Mouse (Mus musculus) leukemia stem cell, adult 10-12 weeks (primary cell): Measurements from ENCODE around the gene Crip2. TPM values are rescaled to one million over a fixed set of nuclear protein-coding genes. Genes with fewer than 3 reads are reported as not detected.

Experiments used
- polyA plus RNA-seq: library from polyadenylated mRNA; stranded (reverse); fragments of >175 nt; gene quantifications from 2 replicates; pipeline ENCODE4 v1.2.3, GENCODE M21; 2012; ENCODE audit warnings: low replicate concordance

Gene Crip2
- 323 and 454 TPM in 2 replicates for polyA plus RNA-seq

DNA sequence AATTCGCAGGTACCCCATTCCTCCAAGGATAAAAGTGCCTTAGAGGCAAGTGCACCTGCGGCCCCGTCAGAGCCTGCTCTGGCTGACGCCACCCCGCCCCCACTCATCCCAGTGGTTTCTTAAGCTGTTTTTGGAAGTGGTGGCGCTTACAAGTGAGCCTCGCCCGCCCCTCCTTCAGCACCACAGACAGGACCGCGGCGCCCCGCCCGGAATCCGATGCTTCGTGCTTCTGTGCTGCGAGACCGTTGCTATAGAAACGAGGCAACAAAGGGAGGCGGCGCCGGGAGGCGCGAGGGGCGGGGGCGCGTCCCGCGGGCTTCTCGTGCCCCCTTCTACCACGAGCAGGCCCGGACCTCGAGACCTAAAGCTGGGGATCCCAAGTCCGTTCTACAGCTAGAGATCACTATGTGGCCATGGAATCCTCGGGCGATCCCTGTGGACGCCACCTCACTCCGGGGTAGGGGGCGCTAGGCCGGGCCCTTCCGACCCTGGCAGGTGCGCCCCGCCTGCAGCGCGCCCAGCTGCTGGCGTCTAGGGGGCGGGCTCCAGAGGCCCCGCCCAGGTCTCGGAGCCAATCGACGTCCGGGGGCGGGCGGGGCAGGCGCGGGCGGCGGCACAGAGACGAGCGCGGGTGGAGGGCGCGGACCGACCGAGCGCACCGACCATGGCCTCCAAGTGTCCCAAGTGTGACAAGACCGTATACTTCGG is at the start of gene Crip2:
TSS of gene Crip2 (plus strand) at position 329 of the 708 bp plus-strand sequence.

DNA sequence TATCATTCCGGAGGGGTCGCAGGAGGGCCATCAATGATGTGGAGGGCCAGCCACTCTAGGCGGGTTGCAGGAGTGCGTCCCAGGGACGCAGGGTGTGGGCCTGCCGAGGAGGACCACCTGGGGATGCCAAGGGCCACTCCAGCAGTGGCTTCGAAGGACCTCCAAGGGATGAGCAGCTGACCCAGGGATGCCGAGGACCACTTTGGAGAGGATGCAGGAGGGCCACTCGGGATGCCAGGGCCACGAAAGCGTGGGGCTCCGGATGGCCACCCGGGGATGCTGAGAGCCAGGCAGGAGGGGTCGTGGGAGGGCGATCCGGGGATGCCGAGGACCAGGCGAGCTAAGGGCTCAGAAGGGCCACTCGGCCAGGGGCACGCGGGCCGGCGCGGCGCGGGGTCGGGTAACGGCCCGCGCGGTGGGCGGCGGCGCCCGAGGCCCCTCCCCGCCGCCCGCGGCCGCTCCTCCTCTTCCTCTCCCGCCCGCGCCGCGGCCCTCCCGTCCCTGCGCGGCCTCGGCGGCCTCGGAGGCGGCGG is 42.2 kb upstream of the Crip2 start, which contains the start of gene Mta1:
TSS of gene Mta1 (plus strand) at position 530 of the 533 bp plus-strand sequence.

DNA sequence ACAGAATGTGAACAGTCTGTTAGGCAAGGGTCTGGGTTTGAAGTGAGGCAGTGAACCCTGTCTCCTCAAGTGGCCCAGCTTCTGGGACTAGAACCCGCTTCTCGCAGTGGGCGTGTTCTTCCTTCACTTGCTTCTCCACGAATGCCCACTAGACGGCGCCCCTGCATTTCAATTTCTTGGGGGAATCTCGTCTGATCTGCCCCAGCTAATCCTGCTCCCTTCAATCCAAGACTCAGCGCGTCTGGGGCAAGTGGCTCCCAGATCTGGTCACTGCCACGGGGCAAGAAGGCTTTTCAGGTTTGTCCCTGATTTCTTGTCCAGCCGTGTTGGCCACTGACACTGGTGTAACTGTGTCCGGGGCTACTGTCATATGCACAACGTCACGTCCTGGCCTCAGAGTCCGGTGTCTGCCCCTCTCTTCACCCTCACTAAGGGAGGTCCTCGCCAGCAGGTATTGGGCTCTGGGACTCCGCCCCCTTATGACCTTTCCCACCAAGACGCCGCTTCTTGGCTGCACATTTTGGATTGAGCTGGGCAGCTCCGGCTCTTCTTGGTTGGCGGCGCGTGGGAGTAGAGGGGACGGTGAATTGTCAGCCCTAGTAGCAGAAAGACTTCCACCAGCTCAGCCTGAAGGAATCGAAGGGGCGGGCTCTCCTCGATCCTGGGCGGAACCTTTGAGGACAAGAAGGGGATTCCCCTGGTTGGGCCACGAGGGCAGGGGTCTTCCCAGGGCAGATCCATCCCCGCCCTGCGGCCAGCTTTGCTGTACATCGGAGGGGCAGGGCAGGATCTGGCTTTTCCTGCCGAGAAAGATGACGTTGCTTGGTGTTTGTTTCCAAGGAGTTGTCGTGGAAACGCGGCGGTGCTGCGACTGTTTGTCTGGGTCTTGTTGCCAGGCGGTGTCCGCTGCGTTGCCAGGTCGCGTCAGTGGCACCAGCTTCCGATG is 6.3 kb downstream of the Crip2 start, which contains the start of gene Crip1:
TSS of gene Crip1 (plus strand) at position 205 of the 946 bp plus-strand sequence.

DNA sequence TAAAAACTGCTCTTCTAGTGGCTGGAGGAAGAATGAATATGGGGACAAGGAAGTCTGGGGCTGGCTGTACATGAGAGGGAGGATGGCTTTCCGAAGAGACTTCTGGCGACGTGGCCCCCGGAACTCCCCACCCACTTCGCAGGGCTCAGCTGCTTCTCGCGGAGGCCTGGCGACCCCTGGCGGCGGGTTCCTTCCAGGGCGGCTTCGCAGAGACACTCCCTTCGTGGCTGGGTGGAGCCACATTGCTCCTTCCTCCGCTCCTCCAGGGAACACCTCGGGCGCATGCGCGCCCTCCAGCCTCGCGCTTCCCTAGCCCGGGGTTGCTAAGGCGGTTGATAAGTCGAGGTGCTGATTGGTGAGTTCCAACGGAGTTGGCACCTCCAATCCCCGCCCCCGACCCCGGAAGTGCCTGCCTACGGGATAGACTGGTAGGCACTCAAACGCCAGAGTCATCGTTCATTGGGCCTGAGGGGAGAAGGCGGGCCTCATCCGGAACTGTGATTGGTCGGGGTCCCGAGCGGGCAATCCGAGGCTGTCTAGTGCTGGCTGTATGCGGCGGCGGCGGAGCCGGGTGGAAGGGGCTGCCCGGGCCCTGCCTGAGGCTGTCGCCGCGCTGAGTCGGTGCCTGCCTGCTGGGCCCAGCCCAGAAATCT is 16.0 kb downstream of the Crip2 start, which contains the start of gene Tedc1:
TSS of gene Tedc1 (plus strand) at position 535 of the 653 bp plus-strand sequence.

DNA sequence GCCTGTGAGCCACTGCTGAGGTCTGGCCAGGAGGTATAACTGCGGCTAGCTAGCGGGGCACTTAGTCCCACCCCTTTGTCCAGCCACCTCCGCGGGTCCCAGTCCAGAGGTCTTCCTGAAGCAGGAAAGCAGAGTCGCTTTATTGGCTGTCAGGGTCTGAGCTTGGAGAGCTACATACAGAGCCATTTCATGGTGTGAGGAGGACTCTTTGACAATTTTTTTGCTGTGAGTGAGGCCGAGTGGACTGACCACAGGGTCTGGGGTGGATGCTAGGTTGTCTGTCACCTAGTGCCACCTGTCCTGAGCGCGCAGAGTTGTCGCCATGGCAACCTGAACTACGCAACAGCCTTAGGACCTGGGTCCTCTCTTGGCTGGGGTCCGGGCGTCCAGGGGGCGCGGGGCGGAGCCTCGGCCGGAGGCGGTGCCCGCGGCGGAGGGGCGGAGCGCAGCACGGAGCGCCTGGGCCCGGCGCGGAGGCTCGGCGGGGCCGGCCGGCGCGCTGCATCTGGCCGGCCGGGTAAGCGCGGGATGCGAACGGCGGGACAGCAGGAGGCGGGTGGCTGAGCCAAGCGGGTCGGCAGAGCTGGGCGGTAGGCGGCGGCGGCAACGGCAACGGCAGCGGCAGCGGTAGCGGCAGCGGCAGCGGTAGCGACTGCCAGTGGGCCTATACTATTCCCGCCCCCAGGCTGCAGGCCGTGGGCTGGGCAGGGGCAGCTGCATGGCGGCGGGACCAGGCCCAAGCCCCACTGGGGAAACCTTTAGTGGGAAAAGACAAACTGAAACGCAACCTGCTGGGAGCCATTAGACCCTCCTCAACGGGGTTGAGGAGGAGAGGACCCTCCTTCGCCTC is 45.6 kb downstream of the Crip2 start, which contains the start of gene Tmem121:
TSS of gene Tmem121 (plus strand) at position 489 of the 850 bp plus-strand sequence.

Other genes starting within 250 kb of the Crip2 start
- 0.69 and 1.1 TPM in 2 replicates for gene Jag2, start 210.5 kb upstream of the Crip2 start, polyA plus RNA-seq
- gene Nudt14, start 198.1 kb upstream of the Crip2 start, polyA plus RNA-seq = 2.9 and 5.3 TPM in 2 replicates
- gene Btbd6, start 163.8 kb upstream of the Crip2 start, polyA plus RNA-seq = 48.7 and 111 TPM in 2 replicates
- gene Brf1, start 139.5 kb upstream of the Crip2 start, polyA plus RNA-seq = 27.5 and 38.0 TPM in 2 replicates
- 19.1 and 21.8 TPM in 2 replicates for gene Pacs2, start 125.7 kb upstream of the Crip2 start, polyA plus RNA-seq
- 0.52 TPM in 1 of 2 replicates, not detected in the other for gene Tex22, start 65.7 kb upstream of the Crip2 start, polyA plus RNA-seq
- gene Mta1, start 42.0 kb upstream of the Crip2 start, polyA plus RNA-seq = 201 and 241 TPM in 2 replicates
- 52.7 and 79.4 TPM in 2 replicates for gene Crip1, start 6.1 kb downstream of the Crip2 start, polyA plus RNA-seq
- gene Tedc1, start 16.2 kb downstream of the Crip2 start, polyA plus RNA-seq = 22.7 and 39.4 TPM in 2 replicates
- gene Tmem121, start 45.7 kb downstream of the Crip2 start, polyA plus RNA-seq = 1.2 and 3.0 TPM in 2 replicates